Mouse (Mus musculus) liver, adult 2 months (tissue): ENCODE measurements at regions not wholly inside any gene's neighbourhood (a gene's known extent, or its start where the extent isn't known, plus 50 kb on each side); places are given as distances from the start of the nearest gene placed in this dataset.

ENCODE experiments used
- CTCF ChIP-seq: fragments of 200-500 bp; IDR thresholded peaks from 2 replicates; pipeline ENCODE4 v1.5.1; 2011; ENCODE audit warnings: low read depth, low read length, control low read depth
- POLR2A ChIP-seq: fragments of 200-500 bp; IDR thresholded peaks from 2 replicates; pipeline ENCODE4 v1.6.1; 2011; ENCODE audit warnings: low read length, control low read depth; ENCODE audit not compliant: insufficient read depth; ENCODE audit errors: extremely low read depth

DNA sequence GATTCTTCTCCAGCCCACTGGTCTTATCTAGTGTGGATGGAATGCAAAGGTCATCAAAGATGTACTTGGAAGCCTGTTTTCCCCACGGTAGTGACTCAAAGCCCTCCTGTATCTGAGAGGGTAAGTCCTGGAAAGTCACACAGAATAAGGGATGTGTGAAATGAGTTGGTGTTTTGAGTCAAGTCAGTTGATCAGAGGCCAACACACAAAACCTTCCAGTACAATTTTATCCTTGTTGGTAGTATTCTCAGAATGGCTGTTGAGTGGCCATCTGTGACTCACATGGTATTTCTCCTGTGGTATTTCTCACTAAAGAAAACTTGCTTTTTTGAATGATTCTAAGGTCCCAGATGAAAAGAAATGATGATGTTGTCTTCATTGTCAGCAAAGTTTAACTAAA, 384.8 kb upstream of the Jag1 start:
- TF ChIP-seq CTCF (no peak), POLR2A (no peak)
